Mouse (Mus musculus): Measurements from ENCODE around the gene 5730522E02Rik.

DNA sequence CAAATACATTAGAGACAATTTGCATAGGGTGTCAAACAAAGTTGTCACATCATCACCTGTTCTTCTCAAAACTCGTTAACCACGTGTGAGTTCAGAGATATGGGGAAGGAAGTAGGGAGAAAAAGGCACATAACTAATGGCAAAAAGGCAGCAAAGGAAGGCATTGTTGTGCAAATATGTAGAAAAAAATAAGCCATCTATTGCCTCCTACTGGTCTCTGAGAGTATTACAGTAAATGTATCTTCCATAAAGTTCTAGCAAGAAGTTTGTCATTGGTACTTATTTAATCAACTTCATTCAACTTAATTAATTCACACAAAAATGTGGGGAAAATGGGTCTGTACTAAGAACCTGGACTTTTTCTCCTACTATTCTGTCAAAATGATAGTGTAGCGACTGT, 466.9 kb downstream of the 5730522E02Rik start:
- no peak for TF ChIP-seq CTCF (IDR thresholded peaks at IDR 0.05; ENCODE audit: extremely low read depth, insufficient read depth, insufficient read length, insufficient replicate concordance)
- no peak for TF ChIP-seq POLR2A (IDR thresholded peaks at IDR 0.05; ENCODE audit: low read depth, low read length)
